Mouse (Mus musculus): ENCODE data around the gene Ddx5.

- TF ChIP-seq POLR2A (IDR thresholded peaks at IDR 0.05; ENCODE audit: control insufficient read depth, low read depth, low read length), result no peak
- no peak for TF ChIP-seq CTCF (IDR thresholded peaks at IDR 0.05; ENCODE audit: control insufficient read depth, insufficient read depth, insufficient replicate concordance, low read depth, low read length)
Observed at GRCm38 (mm10) chr11:106777395-106777794, 11.6 kb downstream of the Ddx5 start.

All from testis, adult 2 months (tissue).